Mouse (Mus musculus): ENCODE measurements around the gene Hist1h3f. TPM values are rescaled to one million over a fixed set of nuclear protein-coding genes. Genes with fewer than 3 reads are reported as not detected.
"Not testable (repeated sequence)": the region's sequence is repeated elsewhere in the genome, so short reads cannot be mapped to it uniquely, and the experiment has no call there.

Gene Hist1h3f
- total RNA-seq, 1 experiment from 2014 or later = 186 TPM

DNA sequence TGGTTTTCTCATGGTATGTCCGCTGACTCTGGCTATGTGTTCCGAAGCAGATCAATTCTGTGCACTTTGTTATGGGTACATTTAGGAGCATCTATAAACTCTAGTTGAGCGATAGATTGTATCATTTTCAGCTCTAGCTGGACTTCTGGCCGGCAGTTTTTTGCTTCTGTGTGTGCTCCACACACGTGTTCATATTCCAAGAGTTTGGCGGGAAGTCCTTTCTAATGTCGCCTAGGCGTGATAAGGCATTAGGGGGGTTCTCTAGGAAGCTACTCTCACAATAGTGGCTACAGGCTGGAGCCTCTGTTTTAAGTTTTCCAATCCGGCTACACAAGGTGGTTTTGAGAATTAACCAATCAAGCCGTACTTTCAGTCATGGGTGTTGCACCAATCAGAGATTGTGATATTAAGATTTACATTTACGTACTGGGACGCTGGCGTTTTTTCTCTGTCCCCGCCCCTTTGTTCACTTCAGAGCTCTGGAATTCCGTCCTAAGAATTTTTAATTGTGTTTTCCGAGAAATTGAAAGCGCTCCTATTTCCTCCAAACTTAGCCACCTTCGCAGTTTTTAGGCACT is 12.1 kb downstream of the Hist1h3f start:
- peak; percentile 49 for ATAC-seq (replicated peaks; ENCODE audit: low read depth, poor library complexity, severe bottlenecking)

DNA sequence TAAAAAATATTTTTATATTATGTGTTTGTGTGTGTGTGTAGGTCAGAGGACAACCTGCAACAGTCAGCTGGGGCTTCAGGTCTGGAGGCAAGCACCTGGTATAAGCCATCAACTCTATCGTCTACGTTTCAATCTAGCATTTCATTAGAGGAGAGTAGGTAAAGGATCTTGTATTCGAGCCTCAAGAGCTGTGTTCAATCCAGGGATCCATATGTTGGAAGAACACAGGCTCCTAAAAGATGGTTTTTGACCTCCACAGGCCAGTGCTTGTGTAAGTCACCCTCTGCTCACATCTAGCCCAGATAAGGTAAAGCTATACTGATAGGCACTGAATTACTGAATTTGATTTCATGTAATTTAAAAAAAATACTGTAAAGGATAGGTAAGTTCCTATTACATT is 13.1 kb downstream of the Hist1h3f start:
- ATAC-seq (replicated peaks; ENCODE audit: low read depth, poor library complexity, severe bottlenecking) = no peak

DNA sequence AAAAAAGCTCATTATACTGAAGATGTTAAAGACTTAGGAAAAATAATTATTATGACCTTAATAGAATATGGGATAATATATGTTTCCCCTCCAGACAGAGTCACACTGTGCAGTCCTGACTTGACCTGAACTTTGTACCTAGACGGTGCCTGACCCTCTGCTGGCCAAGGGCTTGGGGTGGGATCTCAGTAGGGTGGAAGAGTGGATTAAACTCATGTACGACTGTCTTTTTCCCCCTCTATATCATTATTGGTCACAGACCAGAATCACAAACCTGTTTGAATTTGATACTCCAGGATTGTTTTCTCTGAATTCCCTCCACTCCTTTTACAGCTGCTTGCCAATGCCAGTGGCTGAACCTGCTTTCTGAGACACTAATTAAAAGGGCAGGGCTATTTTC is 16.8 kb downstream of the Hist1h3f start:
- ATAC-seq (replicated peaks; ENCODE audit: low read depth, poor library complexity, severe bottlenecking) = not testable (repeated sequence)

DNA sequence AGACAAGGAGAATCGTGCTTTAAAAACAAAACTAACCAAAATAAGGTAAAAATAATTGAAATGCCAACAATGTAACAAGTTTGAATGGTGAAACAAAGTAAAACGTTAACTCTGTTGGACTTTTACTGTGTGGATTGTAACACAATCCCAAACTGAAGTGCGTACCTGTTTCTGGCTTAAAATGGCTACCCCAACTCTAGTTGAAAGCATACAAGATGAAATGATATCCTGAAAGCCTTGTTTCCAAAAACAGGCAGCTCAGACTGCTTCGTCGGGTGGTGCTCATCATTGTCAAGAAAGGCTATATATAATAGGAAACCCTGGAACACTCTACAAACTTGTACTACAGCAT is 17.7 kb downstream of the Hist1h3f start:
- not testable (repeated sequence) for ATAC-seq (replicated peaks; ENCODE audit: low read depth, poor library complexity, severe bottlenecking)

DNA sequence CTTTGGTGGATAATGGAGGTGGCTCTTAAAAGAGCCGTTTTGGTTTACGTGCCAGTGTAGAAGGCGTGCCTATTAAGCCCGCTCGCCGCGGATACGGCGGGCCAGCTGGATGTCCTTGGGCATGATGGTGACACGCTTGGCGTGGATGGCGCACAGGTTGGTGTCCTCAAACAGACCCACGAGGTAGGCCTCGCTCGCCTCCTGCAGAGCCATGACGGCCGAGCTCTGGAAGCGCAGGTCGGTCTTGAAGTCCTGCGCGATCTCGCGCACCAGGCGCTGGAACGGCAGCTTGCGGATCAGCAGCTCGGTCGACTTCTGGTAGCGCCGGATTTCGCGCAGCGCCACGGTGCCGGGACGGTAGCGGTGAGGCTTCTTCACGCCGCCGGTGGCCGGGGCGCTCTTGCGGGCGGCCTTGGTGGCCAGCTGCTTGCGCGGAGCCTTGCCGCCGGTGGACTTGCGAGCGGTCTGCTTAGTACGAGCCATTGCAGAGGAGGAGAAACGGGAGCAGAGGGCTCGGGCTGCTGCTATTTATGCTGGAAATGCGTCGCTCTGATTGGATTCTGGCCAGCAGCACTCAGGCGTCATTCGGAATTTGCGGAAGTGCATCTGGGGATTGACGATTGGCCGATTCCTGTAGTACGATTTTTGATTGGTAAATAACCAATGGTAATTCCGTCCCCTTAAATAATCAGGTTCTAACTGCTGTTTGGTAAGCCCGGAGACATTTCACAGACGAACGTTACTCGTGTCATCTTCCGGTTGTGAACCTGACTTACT is 18.2 kb downstream of the Hist1h3f start, which contains the start of gene Hist1h3e:
Gene Hist1h3e (minus strand): TSS at position 487 of the 777 bp plus-strand sequence.
- peak; percentile 79 for ATAC-seq (replicated peaks; ENCODE audit: low read depth, poor library complexity, severe bottlenecking)

DNA sequence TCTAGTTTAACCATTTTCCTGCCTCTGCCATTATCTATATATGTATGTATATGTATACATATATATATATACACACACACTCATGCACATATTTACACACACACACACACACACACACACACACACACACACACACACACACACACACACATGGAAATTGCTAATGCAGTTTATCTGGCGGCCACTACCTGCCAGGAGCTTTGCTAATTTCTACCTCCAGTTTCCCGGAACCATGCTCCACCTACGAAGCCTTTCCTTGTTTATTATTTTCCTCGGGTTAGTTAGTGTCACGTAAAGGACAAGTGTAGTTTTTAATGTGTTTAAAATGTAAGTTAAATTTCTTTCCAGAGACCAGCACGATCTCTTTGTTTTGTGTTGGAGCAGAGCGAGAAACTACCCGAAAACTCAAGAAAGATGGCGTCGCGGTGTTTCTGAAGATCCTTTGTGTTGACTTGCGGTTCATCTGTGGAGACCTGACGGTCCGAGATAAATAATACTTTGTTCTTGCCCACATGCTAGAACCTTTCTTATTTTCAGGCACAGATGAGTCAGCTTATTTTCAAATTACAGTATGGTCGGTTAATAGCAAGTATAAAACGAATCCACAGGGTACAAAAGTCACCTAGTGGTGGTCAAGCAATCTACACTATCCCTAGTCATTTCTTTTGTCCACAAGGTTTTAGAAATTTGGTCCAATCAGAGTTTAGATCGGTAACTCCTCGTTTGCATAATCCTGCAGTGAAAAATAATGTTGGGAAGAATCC is 19.0 kb downstream of the Hist1h3f start:
- peak; percentile 46 for ATAC-seq (replicated peaks; ENCODE audit: low read depth, poor library complexity, severe bottlenecking)

DNA sequence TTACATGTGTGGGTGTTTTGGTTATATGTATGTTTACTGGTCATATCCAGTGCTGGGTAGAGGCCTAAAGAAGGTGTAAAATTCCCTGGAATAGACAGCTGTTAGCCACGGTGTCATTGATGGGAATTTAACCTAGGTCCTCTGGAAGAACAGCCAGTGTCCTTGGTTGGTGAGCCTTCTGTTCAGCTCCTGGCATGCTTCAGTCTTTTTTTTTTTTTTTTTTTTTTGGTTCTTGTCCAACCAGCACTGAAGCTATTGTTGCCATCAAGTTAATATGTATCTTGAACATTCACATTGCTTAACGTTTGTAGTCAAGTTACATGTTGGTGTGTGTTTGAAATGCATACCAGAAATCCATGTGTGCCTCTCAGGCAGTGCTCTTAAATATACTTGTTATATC is 20.6 kb downstream of the Hist1h3f start:
- ATAC-seq (replicated peaks; ENCODE audit: low read depth, poor library complexity, severe bottlenecking) = no peak

DNA sequence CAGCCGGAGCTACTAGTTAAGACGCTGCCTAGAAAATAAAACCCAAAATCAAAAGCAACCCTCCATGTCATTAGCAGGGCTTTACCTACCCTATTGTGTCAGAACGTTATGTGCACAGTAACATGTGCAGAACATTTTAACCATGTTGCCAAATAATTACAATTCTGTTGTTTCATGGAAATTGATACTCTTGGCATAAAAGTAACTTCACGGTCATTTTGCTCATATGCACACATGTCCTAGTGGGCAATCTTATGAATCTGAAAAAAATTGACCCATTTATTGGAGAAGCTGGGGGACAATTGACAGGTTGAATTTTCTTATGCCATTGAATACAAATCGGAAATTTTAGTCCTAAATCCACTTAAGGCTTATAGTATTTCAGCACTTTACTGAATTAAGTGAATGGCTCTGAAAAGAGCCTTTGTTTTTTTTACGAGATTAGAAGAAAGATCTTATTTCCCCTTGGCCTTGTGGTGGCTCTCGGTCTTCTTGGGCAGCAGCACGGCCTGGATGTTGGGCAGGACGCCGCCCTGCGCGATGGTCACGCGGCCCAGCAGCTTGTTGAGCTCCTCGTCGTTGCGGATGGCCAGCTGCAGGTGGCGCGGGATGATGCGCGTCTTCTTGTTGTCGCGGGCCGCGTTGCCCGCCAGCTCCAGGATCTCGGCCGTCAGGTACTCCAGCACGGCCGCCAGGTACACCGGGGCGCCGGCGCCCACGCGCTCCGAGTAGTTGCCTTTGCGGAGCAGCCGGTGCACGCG is 26.6 kb downstream of the Hist1h3f start:
- not testable (repeated sequence) for ATAC-seq (replicated peaks; ENCODE audit: low read depth, poor library complexity, severe bottlenecking)

DNA sequence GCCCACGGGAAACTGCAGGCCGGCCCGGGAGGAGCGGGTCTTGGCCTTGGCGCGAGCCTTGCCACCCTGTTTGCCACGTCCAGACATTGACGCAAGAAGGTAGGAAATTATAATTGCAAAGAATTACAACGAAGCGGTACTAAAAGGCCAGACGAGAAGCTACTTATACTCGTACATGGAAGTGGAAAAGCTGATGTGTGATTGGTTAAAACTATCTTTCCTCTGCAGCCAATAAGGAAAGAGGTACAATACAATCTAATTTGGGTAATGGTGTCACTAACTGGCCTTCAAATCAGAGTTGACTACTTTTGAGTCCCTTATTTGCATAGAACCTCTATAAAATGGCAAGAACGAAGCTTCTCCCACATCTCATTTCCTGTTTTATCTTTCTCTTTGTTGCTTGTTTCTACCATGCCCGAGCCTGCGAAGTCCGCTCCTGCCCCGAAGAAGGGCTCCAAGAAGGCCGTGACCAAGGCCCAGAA is 27.2 kb downstream of the Hist1h3f start, which contains the start of the genes Hist1h2ae and Hist1h2bg:
Gene Hist1h2ae (minus strand): TSS at position 199 of the 482 bp plus-strand sequence.
Gene Hist1h2bg (plus strand): TSS at position 375 of the 482 bp plus-strand sequence.
- peak; percentile 76 for ATAC-seq (replicated peaks; ENCODE audit: low read depth, poor library complexity, severe bottlenecking)

DNA sequence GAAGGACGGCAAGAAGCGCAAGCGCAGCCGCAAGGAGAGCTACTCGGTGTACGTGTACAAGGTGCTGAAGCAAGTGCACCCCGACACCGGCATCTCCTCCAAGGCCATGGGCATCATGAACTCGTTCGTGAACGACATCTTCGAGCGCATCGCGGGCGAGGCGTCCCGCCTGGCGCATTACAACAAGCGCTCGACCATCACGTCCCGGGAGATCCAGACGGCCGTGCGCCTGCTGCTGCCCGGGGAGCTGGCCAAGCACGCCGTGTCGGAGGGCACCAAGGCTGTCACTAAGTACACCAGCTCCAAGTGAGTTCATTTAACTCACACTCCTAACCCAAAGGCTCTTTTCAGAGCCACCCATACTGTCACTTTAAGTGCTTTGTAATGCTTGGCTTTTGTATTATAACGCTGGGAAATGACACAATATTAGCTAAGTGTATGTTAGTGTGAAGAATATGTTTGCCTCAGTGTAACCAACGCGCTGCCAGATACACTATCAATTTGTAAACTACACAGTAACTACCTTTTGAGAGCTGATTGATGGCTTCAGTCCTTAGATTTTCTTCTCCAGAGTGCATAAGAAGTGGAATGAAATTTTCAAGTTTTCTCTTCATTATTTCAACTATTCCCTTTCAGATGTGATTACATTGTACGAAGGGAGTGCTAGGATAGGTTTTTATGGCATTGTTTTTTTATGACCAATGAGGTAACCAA is 27.8 kb downstream of the Hist1h3f start:
- peak; percentile 9; the same call in 1 of the 2 replicates for ATAC-seq (replicated peaks; ENCODE audit: low read depth, poor library complexity, severe bottlenecking)

DNA sequence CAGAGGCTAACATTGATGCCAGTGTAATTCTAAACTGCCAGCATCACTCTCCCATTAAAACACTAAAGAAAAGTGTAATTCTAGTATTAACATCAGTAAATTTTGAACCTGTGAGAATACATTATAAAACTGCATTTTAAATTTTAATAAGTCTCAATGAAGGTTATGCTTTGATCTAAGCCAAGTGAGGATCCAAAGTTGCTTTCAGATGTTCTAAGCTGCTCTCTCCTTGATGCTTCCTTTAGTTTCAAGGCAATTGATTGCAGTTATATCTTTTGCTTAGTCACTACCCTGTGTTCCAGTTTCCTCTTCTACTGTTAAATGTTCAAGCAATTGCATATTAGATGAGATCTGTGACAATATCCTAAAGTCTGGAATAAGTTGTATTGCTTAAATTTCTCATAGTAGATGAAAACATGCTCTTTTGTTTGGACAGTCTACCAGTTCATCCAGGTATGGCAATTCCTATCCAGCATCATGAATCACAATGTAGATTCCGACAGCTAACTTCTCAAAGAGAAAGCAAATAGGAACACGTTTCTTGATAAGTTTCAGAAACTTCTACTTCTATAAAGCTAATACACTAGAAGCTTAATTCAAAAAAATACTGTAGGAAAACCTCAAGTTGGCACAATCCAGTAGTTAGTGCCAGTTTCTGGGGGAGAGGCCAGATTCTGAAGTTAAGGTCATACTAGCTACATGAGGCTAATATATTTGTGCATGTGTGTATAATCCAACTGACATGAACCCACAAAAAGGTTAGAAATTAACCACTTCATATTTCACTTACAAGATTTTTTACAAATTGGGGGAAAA is 28.6 kb downstream of the Hist1h3f start:
- ATAC-seq (replicated peaks; ENCODE audit: low read depth, poor library complexity, severe bottlenecking) = no peak

DNA sequence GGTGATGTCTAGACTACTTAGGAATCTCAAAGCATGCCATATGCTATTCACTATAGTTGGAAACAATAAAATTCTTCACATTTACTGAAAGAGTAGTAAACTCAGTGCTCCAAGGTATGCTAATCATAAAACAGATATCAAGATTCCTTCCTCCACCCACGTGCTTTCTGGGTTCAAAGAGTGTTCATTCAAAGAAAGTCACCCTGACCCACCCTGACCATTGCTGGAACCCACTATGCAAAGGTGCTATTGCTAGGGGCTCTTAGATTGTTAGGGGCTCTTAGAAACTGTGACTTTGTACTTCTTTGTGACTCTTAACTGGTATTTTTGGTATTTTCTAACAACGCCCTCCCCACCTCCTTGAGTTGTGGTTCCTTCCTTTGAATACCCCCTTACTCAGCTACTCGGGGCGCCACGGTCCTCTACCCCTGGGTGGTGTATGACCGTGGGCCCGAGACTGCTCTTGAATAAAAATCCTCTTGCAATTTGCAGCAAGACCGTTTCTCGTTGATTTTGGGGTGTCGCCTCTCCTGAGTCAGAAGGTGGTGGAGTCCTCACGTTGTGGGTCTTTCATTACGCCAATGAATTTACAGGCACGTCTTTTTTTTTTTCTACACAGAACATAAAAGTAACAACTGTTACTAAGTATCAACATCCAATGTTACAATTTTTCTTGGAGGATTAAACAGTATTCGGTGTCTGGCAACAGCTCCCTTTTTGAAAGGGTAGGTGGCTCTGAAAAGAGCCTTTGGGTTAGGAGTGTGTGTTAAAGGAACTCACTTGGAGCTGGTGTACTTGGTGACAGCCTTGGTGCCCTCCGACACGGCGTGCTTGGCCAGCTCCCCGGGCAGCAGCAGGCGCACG is 29.4 kb downstream of the Hist1h3f start:
- ATAC-seq (replicated peaks; ENCODE audit: low read depth, poor library complexity, severe bottlenecking) = not testable (repeated sequence)

DNA sequence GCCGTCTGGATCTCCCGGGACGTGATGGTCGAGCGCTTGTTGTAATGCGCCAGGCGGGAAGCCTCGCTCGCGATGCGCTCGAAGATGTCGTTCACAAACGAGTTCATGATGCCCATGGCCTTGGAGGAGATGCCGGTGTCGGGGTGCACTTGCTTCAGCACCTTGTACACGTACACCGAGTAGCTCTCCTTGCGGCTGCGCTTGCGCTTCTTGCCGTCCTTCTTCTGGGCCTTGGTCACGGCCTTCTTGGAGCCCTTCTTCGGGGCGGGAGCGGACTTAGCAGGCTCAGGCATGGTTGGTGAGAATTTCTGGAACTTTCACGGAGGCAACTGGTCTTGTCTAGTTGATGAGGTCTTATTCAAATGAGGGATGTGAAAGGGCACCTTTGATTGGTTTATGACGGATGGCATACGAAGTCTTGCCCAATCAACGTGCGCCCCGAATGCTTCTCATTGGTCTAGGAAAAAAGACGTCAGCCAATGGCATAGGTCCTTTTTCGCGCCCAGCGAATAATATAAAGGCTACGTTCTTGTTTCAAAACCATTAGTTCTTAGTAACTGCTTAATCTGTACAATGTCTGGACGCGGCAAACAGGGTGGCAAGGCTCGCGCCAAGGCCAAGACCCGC is 30.2 kb downstream of the Hist1h3f start, which contains the start of the genes Hist1h2bf and Hist1h2ad:
Gene Hist1h2bf (minus strand): TSS at position 299 of the 627 bp plus-strand sequence.
Gene Hist1h2ad (plus strand): TSS at position 484 of the 627 bp plus-strand sequence.
- peak; percentile 70 for ATAC-seq (replicated peaks; ENCODE audit: low read depth, poor library complexity, severe bottlenecking)

DNA sequence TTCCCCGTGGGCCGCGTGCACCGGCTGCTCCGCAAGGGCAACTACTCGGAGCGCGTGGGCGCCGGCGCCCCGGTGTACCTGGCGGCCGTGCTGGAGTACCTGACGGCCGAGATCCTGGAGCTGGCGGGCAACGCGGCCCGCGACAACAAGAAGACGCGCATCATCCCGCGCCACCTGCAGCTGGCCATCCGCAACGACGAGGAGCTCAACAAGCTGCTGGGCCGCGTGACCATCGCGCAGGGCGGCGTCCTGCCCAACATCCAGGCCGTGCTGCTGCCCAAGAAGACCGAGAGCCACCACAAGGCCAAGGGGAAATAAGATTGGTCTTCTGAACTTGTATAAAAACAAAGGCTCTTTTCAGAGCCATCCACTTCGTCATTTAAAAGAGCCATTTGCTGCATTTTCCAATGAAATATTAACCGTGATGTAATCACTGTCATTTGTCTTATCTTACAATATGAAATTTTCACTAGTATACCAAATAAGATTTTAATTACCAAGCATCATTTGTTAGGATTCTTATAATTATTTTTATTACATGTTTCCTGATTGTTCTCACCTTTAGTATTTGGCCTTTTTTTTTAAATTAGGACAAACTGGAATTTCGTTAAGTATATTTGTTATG is 30.8 kb downstream of the Hist1h3f start:
- ATAC-seq (replicated peaks; ENCODE audit: low read depth, poor library complexity, severe bottlenecking) = not testable (repeated sequence)

DNA sequence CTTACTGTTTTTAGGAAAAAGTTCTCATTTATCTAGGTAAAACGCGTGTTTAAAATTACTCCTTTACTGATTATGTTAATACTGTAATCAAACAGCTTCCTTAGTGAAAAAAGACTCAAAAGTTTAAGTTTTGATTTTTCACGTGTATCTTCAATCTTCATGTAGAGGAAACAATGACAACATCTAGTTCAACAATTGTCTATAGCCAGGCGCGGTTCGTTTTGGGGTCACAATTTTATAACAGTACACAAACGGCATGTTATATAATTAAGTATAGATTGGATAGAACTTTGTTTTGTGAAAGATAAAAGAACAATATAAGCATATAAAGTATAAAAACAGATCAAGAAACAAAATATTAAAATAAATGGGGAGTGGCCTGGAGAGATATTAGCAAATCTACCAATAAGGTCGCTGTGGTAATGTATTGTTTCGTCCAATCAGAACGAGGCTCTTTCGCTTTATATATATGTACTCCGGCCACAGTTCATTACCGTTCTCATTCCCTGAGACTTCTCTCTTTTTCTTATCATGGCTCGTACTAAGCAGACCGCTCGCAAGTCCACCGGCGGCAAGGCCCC is 31.5 kb downstream of the Hist1h3f start, which contains the start of gene Hist1h3d:
Gene Hist1h3d (plus strand): TSS at position 493 of the 581 bp plus-strand sequence.
- ATAC-seq (replicated peaks; ENCODE audit: low read depth, poor library complexity, severe bottlenecking) = peak; percentile 42

DNA sequence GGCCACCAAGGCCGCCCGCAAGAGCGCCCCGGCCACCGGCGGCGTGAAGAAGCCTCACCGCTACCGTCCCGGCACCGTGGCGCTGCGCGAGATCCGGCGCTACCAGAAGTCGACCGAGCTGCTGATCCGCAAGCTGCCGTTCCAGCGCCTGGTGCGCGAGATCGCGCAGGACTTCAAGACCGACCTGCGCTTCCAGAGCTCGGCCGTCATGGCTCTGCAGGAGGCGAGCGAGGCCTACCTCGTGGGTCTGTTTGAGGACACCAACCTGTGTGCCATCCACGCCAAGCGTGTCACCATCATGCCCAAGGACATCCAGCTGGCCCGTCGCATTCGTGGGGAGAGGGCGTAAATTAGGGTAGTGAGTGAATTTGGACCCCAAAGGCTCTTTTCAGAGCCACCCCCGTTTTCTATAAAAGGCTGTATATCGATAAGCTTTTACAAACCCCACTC is 32.0 kb downstream of the Hist1h3f start:
- not testable (repeated sequence) for ATAC-seq (replicated peaks; ENCODE audit: low read depth, poor library complexity, severe bottlenecking)

All from common myeloid progenitor, adult 5-6 weeks (primary cell).